Mouse (Mus musculus): ENCODE measurements at regions not wholly inside any gene's neighbourhood (a gene's known extent, or its start where the extent isn't known, plus 50 kb on each side); places are given as distances from the start of the nearest gene placed in this dataset.

DNA sequence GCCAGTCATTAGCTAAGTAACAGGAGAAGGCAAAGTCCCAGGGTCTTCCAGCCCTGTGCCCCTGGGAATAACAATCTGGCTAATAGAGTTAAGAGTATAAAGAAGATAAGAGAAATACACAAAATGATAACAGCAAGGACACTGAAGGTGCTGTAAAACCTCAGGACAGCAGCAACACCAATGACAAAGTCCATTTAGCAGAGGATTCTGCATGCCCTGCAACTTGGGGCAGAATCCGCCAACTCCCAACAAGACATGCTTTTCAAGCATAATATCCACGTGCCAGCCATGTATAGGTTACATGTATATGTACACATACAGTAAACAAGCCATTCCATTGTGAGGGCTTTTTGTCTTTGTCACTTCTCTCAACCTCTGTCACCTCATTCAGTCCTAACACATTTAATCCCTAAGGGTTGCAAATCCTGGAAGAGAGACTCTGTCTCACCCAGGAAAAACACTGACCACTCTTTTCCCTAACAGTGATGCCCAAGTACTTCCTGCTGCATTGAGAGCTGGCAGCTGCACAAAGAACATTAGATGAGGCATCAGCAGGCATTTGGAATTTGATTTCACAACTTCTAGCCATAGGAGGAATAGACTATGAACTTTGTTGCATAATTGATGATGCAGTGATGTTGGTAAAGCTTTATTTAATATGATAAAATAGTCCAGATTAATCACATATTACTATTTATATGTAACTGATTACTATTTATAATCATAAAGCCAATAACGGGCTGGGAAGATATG is 105.8 kb upstream of the Slc4a7 start:
- DNase-seq (ENCODE audit: low read depth), result no peak
- TF ChIP-seq POLR2A (IDR thresholded peaks at IDR 0.05; ENCODE audit: borderline replicate concordance, extremely low read depth, insufficient read depth, insufficient read length, poor library complexity, severe bottlenecking) (no peak), CTCF (IDR thresholded peaks at IDR 0.05; ENCODE audit: borderline replicate concordance, extremely low read depth, insufficient read depth, insufficient read length) (no peak)

GRCm38 (mm10) chr14:14599586-14599985 is 102.5 kb upstream of the Slc4a7 start:
- TF ChIP-seq POLR2A (IDR thresholded peaks at IDR 0.05; ENCODE audit: borderline replicate concordance, extremely low read depth, insufficient read depth, insufficient read length, poor library complexity, severe bottlenecking) (no peak), CTCF (IDR thresholded peaks at IDR 0.05; ENCODE audit: borderline replicate concordance, extremely low read depth, insufficient read depth, insufficient read length) (no peak)
- peak; percentile 4 for DNase-seq (ENCODE audit: low read depth)

DNA sequence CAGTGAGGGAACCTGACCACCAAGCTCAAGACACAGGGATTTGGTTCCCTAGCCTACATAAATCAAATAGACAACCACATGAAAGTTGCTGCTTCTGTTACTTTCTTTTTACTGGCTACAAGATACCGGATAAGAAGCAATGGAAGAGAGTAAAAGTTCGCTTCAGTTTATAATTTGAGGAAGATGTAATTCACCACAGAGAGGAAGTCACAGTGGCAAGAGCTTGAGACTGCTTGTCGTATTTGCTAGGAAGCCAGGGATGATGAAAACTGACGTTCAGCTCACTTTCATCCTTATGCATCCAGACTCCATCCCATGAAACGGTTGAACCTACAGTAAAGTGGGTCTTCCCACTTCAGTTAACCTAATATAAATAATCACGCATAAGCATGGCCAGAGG is 102.1 kb upstream of the Slc4a7 start:
- DNase-seq (ENCODE audit: low read depth), result no peak
- TF ChIP-seq POLR2A (IDR thresholded peaks at IDR 0.05; ENCODE audit: borderline replicate concordance, extremely low read depth, insufficient read depth, insufficient read length, poor library complexity, severe bottlenecking) (no peak), CTCF (IDR thresholded peaks at IDR 0.05; ENCODE audit: borderline replicate concordance, extremely low read depth, insufficient read depth, insufficient read length) (no peak)

GRCm38 (mm10) chr14:14603439-14603838 is 98.6 kb upstream of the Slc4a7 start:
- TF ChIP-seq POLR2A (IDR thresholded peaks at IDR 0.05; ENCODE audit: borderline replicate concordance, extremely low read depth, insufficient read depth, insufficient read length, poor library complexity, severe bottlenecking), result no peak
- no peak for TF ChIP-seq CTCF (IDR thresholded peaks at IDR 0.05; ENCODE audit: borderline replicate concordance, extremely low read depth, insufficient read depth, insufficient read length)
- no peak for DNase-seq (ENCODE audit: low read depth)

GRCm38 (mm10) chr14:14607074-14607473 is 95.0 kb upstream of the Slc4a7 start:
- no peak for DNase-seq (ENCODE audit: low read depth)
- TF ChIP-seq POLR2A (IDR thresholded peaks at IDR 0.05; ENCODE audit: borderline replicate concordance, extremely low read depth, insufficient read depth, insufficient read length, poor library complexity, severe bottlenecking), result no peak

GRCm38 (mm10) chr14:14612245-14612644 is 89.8 kb upstream of the Slc4a7 start:
- TF ChIP-seq CTCF (IDR thresholded peaks at IDR 0.05; ENCODE audit: borderline replicate concordance, extremely low read depth, insufficient read depth, insufficient read length), result no peak
- DNase-seq (ENCODE audit: low read depth), result no peak

GRCm38 (mm10) chr14:14620316-14620715 is 81.8 kb upstream of the Slc4a7 start:
- no peak for DNase-seq (ENCODE audit: low read depth)
- TF ChIP-seq POLR2A (IDR thresholded peaks at IDR 0.05; ENCODE audit: borderline replicate concordance, extremely low read depth, insufficient read depth, insufficient read length, poor library complexity, severe bottlenecking) (no peak), CTCF (IDR thresholded peaks at IDR 0.05; ENCODE audit: borderline replicate concordance, extremely low read depth, insufficient read depth, insufficient read length) (no peak)

DNA sequence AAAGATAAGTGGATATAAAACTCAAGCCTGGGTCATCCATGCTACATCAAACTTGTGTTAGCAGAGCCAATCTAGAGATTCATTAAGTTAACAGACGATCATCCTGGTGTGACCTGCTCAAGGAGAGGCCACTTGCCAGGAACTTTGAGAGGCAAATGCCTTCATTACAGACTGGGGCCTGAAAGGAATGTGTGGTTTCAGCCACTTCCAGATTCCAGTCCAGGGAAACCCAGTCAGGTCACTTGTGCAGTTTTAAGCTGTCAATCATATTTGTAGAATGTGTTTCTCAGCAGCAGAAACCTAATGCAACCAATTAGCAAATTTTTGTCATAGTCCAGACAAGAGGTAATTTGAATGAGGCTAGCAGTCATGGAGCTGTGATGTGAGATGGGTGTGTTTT is 73.4 kb upstream of the Slc4a7 start:
- DNase-seq (ENCODE audit: low read depth), result no peak
- TF ChIP-seq POLR2A (IDR thresholded peaks at IDR 0.05; ENCODE audit: borderline replicate concordance, extremely low read depth, insufficient read depth, insufficient read length, poor library complexity, severe bottlenecking) (no peak), CTCF (IDR thresholded peaks at IDR 0.05; ENCODE audit: borderline replicate concordance, extremely low read depth, insufficient read depth, insufficient read length) (no peak)

- no peak for DNase-seq (ENCODE audit: low read depth)
- TF ChIP-seq CTCF (IDR thresholded peaks at IDR 0.05; ENCODE audit: borderline replicate concordance, extremely low read depth, insufficient read depth, insufficient read length) (no peak), POLR2A (IDR thresholded peaks at IDR 0.05; ENCODE audit: borderline replicate concordance, extremely low read depth, insufficient read depth, insufficient read length, poor library complexity, severe bottlenecking) (no peak)
These were observed 70.3 kb upstream of the Slc4a7 start for GRCm38 (mm10) chr14:14631750-14632149.

DNA sequence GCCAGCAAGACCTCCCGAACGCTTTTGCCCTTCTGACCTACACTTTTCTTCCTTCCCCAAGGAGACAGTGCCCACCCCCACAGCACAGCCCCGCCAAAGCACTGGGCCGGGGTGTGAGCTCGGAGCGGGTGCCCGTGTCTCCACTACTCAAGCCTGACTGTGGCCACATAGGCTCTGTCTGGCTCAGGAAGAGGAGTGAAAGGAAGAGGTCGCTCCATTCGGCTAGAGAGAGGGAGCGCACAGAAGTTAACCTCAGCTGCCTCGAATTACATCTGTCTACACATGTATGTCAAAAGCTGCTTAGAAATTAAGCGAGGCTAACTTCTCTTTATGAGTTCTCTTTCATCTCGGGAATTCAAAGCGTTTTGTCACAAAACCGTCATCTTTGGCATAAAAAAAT is 69.6 kb upstream of the Slc4a7 start:
- TF ChIP-seq CTCF (IDR thresholded peaks at IDR 0.05; ENCODE audit: borderline replicate concordance, extremely low read depth, insufficient read depth, insufficient read length), result no peak
- no peak for TF ChIP-seq POLR2A (IDR thresholded peaks at IDR 0.05; ENCODE audit: borderline replicate concordance, extremely low read depth, insufficient read depth, insufficient read length, poor library complexity, severe bottlenecking)
- DNase-seq (ENCODE audit: low read depth), result peak; percentile 52

DNA sequence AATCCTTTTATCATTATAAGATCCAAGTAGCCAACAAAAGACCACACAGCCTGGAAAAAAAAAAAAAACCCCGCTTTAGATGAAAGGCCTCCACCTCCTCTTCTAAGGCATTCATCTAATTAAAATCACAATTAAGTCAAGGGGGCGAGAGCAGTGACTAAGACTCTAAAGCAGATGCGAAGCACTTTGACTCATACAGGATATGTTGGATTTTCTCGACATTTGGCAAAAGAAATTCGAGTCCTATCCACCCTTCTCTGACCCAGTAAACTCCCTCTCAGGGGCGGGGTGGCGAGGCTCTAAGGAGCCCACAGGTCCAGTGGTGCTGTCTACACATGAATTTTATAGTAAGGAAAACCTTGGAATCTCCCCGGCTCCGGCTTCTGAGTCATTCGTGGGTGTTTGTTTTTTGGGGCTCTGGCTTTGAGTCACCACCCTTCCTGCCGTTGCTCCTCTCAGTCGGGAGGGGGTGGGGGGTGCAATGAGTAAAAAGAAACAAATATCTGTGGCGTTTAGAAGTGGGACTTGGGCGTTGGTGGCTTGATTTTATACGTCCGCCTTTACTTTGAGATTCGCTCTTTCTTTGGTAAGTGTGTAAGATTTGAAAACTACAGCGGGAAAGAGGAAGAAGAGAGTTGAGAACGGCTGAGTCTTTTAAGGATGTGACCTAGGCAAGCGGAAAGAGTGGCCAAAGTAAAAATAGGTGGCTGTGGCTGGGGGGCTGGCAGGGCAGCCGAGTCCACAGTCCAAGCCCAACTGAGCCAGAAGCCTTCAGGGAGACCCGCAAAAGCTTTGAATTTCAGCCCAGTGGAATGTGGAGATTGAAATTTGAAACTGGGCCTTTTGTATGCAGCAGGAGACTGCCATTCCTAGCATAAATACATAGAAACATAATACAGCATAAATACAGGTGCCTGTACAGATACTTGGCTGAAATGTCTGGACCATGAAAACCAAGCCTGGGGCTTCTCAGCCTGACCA is 68.8 kb upstream of the Slc4a7 start:
- peak; percentile 45 for DNase-seq (ENCODE audit: low read depth)
- no peak for TF ChIP-seq POLR2A (IDR thresholded peaks at IDR 0.05; ENCODE audit: borderline replicate concordance, extremely low read depth, insufficient read depth, insufficient read length, poor library complexity, severe bottlenecking)
- TF ChIP-seq CTCF (IDR thresholded peaks at IDR 0.05; ENCODE audit: borderline replicate concordance, extremely low read depth, insufficient read depth, insufficient read length), result no peak

GRCm38 (mm10) chr14:14634021-14634420 is 68.1 kb upstream of the Slc4a7 start:
- DNase-seq (ENCODE audit: low read depth), result no peak
- TF ChIP-seq CTCF (IDR thresholded peaks at IDR 0.05; ENCODE audit: borderline replicate concordance, extremely low read depth, insufficient read depth, insufficient read length), result peak; percentile 14; the same call in 1 of the 2 replicates
- no peak for TF ChIP-seq POLR2A (IDR thresholded peaks at IDR 0.05; ENCODE audit: borderline replicate concordance, extremely low read depth, insufficient read depth, insufficient read length, poor library complexity, severe bottlenecking)
